Mouse (Mus musculus) midbrain, embryonic 15.5 days (tissue): Measurements from ENCODE around the gene Tekt2. TPM values are rescaled to one million over a fixed set of nuclear protein-coding genes. Genes with fewer than 3 reads are reported as not detected.
A peak's percentile ranks its signal among the peaks of the same experiment; 100 is the strongest.

ENCODE experiments used
- ATAC-seq: fragments of 200-750 bp; cut with Nextera tagmentation; replicated peaks from 2 replicates; pipeline ENCODE4 v1.8.0; 2017; ENCODE audit warnings: moderate TSS enrichment
- H3K27ac ChIP-seq: fragments of 300-500 bp; sonication (generic); 2 replicates; pipeline ENCODE4 v1.5.1; 2015; ENCODE audit warnings: mild to moderate bottlenecking, inconsistent platforms
- H3K27me3 ChIP-seq: fragments of 300-500 bp; sonication (generic); replicated peaks from 2 replicates; pipeline ENCODE4 v1.6.1; 2015; ENCODE audit warnings: inconsistent platforms
- H3K36me3 ChIP-seq: fragments of 300-500 bp; sonication (generic); replicated peaks from 2 replicates; pipeline ENCODE4 v1.6.1; 2015; ENCODE audit warnings: inconsistent platforms
- H3K4me1 ChIP-seq: fragments of 300-500 bp; sonication (generic); 2 replicates; pipeline ENCODE4 v1.6.1; 2015; ENCODE audit warnings: inconsistent platforms
- H3K4me2 ChIP-seq: fragments of 300-500 bp; sonication (generic); 2 replicates; pipeline ENCODE4 v1.6.1; 2015; ENCODE audit warnings: inconsistent platforms, mild to moderate bottlenecking, moderate library complexity
- H3K4me3 ChIP-seq: fragments of 300-500 bp; sonication (generic); 2 replicates; pipeline ENCODE4 v1.5.1; 2015; ENCODE audit warnings: mild to moderate bottlenecking, inconsistent platforms
- H3K9ac ChIP-seq: fragments of 300-500 bp; sonication (generic); 2 replicates; pipeline ENCODE4 v1.6.1; 2015; ENCODE audit warnings: mild to moderate bottlenecking, inconsistent platforms
- H3K9me3 ChIP-seq: fragments of 300-500 bp; sonication (generic); 2 replicates; pipeline ENCODE4 v1.6.1; 2016; ENCODE audit warnings: inconsistent platforms
- WGBS: fragments of 180-500 bp; shearing (Covaris S2); methylation state at CpG from one replicate; pipeline ENCODE4 v1.1.7; 2015; ENCODE audit warnings: mixed read lengths; 5-methylcytosine and 5-hydroxymethylcytosine counted together
- polyA plus RNA-seq: library from polyadenylated mRNA; unstranded; fragments of >200 nt; fragmentation: Nextera tagmentation; extraction: Ambion mirVana; gene quantifications from 2 replicates; pipeline ENCODE4 v1.2.1, GENCODE M21; 2015

Gene Tekt2
- 11.8 and 15.1 TPM in 2 replicates for polyA plus RNA-seq

DNA sequence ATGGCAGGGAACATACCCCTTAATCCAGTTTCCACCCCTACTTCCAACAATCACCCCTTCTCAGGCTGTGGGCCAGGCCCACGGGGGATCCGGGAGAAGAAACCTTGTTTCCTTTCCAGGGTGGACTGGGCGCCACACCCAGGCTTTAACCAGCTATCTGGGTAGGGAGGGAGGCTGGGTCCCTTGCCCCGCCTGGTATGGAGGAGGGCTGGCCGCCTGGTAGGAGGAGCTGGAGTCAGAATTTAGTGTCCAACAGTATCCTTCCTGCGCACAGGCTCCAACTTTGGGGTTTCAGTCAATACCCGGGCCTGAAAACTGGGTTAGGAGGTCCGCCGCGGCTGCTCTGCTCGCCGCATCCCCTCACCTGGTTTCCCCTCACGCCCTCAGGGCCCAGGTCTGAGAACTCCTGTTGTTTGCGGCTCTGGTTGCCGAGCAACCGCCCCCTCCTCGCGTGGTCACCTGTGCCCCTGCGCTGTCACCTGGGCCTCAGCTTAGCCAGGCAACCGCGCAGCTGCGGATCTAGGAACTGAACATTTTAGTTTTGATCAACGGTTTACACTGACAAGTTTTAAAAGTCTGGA is at the start of gene Tekt2:
Tekt2 (minus strand) TSS at position 408 of the 581 bp plus-strand sequence.
- 12% methylated on average over 23 of the region's 23 CpGs for WGBS
- no peak within 1 kb of the TSS for H3K27ac ChIP-seq

DNA sequence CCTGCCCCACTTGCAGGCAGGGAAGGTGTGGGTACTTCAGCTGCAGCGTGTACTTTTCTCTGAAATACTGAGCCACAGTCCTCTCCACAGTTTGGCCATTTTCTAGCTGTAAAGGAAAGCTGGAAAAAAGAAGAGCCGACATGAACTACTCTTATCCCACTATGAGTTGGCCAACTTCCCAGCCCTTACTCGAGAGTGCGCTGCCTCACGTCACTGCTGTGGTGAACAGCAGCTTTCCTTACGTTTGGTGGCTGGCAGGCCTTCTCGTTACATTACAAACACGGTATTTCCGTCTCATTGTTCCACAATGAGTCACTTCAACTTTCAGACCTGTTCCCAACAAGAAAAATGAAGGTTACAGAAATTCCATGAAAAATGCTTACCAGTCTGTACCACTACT is 46.0 kb upstream of the Tekt2 start:
- WGBS = 85% methylated on average over 9 of the region's 9 CpGs
- Histone ChIP-seq H3K4me3 (no peak overlapping the region), H3K27me3 (no peaks in the 10 kb centered on the region), H3K4me2 (no peak overlapping the region), H3K9me3 (no peaks in the 10 kb centered on the region), H3K9ac (no peak overlapping the region), H3K27ac (no peak overlapping the region), H3K4me1 (no peaks in the 10 kb centered on the region), H3K36me3 (peaks cover 8% of the 10 kb centered on the region)
- ATAC-seq = no peak

More for the DNA sequence above, at the start of gene Tekt2:
- H3K4me1 ChIP-seq = peaks cover 21% of the 10 kb centered on the region
- peak within 1 kb of the TSS; percentile 10 for H3K4me2 ChIP-seq
- no peak for ATAC-seq
- H3K36me3 ChIP-seq = no peaks in the 10 kb centered on the region
- H3K4me3 ChIP-seq = no peak within 1 kb of the TSS
- H3K9ac ChIP-seq = no peak within 1 kb of the TSS
- H3K9me3 ChIP-seq = no peaks in the 10 kb centered on the region
- H3K27me3 ChIP-seq = peaks cover 11% of the 10 kb centered on the region; the same call in 1 of the 2 replicates

DNA sequence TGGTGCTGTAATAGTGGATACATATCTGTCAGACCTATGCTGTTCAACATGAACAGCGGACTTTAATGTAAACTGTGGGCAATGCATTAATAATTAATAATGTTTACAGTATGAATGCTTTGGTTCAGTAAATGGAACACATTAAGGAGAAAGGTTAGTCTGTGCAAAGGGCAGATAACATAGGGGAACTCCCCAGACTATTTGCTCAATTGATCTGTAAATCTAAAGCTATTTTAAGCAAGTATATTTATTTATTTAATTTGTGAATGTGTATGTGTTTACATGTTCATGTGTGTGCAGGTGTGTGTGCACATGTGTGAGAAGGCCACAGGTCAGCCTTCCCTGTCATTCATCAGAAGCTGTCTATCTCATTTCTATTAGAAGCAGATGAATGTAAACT is 34.6 kb upstream of the Tekt2 start:
- Histone ChIP-seq H3K36me3 (peaks cover 23% of the 10 kb centered on the region), H3K9me3 (no peaks in the 10 kb centered on the region), H3K4me2 (no peak overlapping the region), H3K4me3 (no peak overlapping the region), H3K9ac (no peak overlapping the region), H3K27ac (no peak overlapping the region), H3K4me1 (no peaks in the 10 kb centered on the region), H3K27me3 (no peaks in the 10 kb centered on the region)
- WGBS = 93% methylated on average over 1 of the region's 1 CpGs
- ATAC-seq = no peak

DNA sequence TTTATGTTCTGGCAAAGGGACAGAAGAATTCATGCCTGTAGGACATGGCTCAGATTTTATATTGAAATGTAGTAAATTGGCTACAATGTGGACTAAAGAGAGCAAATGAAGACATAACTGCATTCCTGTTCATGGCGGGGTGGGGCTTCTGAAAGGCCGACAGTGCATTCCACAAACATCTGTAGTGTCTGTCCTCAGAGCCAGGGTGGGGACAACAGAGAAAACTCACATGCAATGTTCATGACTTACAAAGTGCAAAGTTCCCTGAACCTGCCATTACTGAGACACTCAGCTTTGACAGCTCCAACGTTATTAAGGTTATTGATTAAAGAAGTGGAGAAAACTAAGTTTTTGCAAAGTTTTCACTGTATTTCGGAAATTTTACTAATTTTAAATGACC is 18.0 kb upstream of the Tekt2 start:
- no peaks in the 10 kb centered on the region for H3K27me3 ChIP-seq
- no peaks in the 10 kb centered on the region for H3K9me3 ChIP-seq
- H3K9ac ChIP-seq = no peak overlapping the region
- no peak for ATAC-seq
- no peaks in the 10 kb centered on the region for H3K4me1 ChIP-seq
- peaks cover 10% of the 10 kb centered on the region for H3K36me3 ChIP-seq
- no peak overlapping the region for H3K4me2 ChIP-seq
- H3K27ac ChIP-seq = no peak overlapping the region
- no peak overlapping the region for H3K4me3 ChIP-seq
- 81% methylated on average over 4 of the region's 4 CpGs for WGBS

DNA sequence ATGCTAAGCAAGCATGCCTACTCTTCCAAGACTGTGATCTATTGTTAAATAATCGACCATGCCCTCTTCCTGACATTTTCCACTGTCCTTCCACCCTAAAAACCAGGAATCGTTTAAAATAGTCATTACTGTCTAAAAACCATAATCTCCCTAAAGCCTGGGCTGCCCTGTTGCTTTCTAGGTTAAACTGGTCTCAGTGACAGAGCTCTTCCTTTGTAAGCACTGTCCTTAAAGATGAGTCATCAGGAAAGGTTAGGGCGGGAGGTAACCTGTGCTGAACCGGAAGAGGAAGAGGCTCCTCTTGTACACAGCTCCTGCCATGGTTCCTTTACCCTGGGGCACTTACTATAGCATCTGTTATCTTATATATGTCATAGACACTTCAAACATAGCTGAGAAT is 14.0 kb upstream of the Tekt2 start:
- Histone ChIP-seq H3K36me3 (no peaks in the 10 kb centered on the region), H3K27ac (no peak overlapping the region), H3K4me3 (no peak overlapping the region), H3K9me3 (no peaks in the 10 kb centered on the region), H3K27me3 (no peaks in the 10 kb centered on the region), H3K4me2 (no peak overlapping the region), H3K9ac (no peak overlapping the region), H3K4me1 (no peaks in the 10 kb centered on the region)
- no peak for ATAC-seq
- whole genome bisulfite sequencing = 49% methylated on average over 4 of the region's 4 CpGs

DNA sequence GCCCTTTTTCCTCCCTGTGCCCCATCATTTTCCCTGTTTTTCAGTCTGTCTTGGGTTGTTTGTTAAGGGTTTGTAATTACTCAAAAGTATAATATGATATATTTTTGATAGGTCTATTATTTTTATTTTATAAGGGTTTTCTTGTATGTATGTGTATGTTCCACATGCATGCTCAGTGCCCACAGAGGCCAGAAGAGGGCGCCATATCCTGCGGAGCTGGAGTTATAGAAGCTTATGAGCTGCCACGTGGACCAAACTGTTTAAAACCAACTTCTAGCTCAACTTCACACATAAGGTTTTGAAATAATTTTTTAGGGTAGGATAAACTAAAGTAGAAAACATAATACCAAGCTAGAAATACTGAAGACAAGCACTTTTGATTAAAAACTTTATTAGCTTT is 6.9 kb upstream of the Tekt2 start:
- Histone ChIP-seq H3K9ac (no peak overlapping the region), H3K9me3 (no peaks in the 10 kb centered on the region), H3K4me2 (no peak overlapping the region), H3K27ac (no peak overlapping the region), H3K4me1 (no peaks in the 10 kb centered on the region), H3K27me3 (no peaks in the 10 kb centered on the region), H3K4me3 (no peak overlapping the region), H3K36me3 (0 out of 2 replicates have a peak, but pooled peaks cover 2% of the 10 kb centered on the region)
- 58% methylated on average over 3 of the region's 3 CpGs for WGBS
- no peak for ATAC-seq

DNA sequence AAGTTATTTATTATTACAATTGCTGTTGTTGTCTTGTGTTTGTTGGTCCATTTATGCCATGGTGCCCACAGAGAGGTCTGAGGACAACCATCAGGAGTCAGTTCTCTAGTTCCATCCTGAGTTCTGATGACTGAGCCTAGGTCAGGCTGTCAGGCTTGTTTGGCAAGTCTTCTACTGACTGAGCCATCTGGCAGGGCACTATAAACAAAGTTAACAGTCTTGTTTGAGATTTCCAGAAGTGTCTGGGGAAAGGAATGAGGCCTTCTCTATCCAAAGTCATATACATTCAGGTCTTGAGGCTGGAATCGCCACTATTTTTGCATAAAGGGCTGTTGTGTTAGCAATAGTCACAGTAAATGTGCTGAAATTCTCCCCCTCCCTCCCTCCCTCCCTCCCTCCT is 6.3 kb upstream of the Tekt2 start:
- H3K4me2 ChIP-seq = no peak overlapping the region
- no peaks in the 10 kb centered on the region for H3K27me3 ChIP-seq
- no peaks in the 10 kb centered on the region for H3K4me1 ChIP-seq
- 86% methylated on average over 1 of the region's 1 CpGs for WGBS
- H3K27ac ChIP-seq = no peak overlapping the region
- 0 out of 2 replicates have a peak, but pooled peaks cover 2% of the 10 kb centered on the region for H3K36me3 ChIP-seq
- no peak overlapping the region for H3K9ac ChIP-seq
- H3K4me3 ChIP-seq = no peak overlapping the region
- no peak for ATAC-seq
- H3K9me3 ChIP-seq = no peaks in the 10 kb centered on the region

DNA sequence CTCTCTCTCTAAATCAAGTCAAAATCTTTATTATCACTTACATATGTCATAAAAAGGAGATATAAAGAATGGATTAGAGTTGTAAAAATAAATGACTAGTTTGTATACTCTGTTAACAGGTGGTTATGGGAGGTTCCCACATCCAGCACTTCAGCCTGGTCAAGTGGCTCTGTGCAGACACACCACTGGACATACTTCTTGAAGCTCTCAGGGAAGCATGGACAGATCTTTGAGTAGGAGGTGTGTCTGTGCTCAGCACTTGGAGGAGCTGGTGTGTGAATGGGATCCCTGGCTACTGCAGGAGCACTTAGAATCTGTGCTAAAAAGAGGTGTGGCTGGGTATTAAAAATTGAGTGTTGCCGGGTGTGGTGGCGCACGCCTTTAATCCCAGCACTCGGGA is 4.8 kb upstream of the Tekt2 start:
- H3K9me3 ChIP-seq = no peaks in the 10 kb centered on the region
- no peak for ATAC-seq
- H3K27me3 ChIP-seq = 0 out of 2 replicates have a peak, but pooled peaks cover under 1% of the 10 kb centered on the region
- H3K27ac ChIP-seq = no peak overlapping the region
- no peak overlapping the region for H3K4me3 ChIP-seq
- peaks cover 3% of the 10 kb centered on the region for H3K4me1 ChIP-seq
- WGBS = 92% methylated on average over 4 of the region's 4 CpGs
- H3K4me2 ChIP-seq = no peak overlapping the region
- H3K36me3 ChIP-seq = 0 out of 2 replicates have a peak, but pooled peaks cover 2% of the 10 kb centered on the region
- no peak overlapping the region for H3K9ac ChIP-seq

DNA sequence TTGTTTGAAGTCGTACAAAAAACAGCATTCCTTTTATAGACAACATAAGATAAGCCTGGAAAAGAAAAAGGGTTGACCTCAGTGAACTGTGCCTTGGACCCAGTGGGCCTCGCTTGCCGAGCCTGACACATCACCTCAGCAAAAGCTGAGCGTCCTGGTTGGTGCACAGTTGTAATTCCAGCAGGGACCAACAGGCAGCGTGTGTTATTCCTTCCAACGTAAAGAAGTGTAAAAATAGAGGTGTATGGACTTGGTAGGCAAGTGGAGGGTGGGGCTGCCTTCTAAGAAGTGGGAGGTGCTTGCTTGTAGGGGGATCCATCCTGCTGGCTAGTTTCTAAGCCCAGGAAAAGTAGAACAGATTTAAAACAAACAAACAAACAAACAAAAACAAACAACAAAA is 548 bp upstream of the Tekt2 start:
- Histone ChIP-seq H3K4me1 (peaks cover 14% of the 10 kb centered on the region), H3K4me2 (no peak overlapping the region), H3K36me3 (no peaks in the 10 kb centered on the region), H3K9me3 (no peaks in the 10 kb centered on the region), H3K27ac (no peak overlapping the region), H3K9ac (no peak overlapping the region), H3K27me3 (peaks cover 11% of the 10 kb centered on the region; the same call in 1 of the 2 replicates), H3K4me3 (no peak overlapping the region)
- WGBS = 26% methylated on average over 6 of the region's 6 CpGs
- no peak for ATAC-seq

DNA sequence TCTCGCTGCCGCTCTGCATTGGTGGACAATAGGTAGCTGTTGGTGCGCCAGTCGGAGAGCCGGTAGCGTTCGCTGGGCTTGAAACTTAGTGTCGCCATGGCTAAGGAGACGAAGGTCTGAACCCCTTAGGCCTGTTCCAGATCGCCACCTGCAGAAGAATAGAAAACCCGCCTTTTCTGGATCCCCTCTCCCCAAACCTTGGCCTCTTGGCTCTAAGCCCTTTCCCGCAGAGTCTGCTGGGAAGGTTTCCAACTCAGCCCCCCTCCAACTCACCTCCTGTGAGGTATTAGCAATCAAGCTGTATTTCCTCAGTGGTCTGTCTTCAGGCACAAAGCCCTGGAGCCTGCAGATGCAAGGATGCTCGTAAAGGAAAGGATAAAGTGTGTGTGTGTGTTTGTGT is 627 bp downstream of the Tekt2 start:
- no peak overlapping the region for H3K9ac ChIP-seq
- ATAC-seq = no peak
- WGBS = 16% methylated on average over 13 of the region's 13 CpGs

DNA sequence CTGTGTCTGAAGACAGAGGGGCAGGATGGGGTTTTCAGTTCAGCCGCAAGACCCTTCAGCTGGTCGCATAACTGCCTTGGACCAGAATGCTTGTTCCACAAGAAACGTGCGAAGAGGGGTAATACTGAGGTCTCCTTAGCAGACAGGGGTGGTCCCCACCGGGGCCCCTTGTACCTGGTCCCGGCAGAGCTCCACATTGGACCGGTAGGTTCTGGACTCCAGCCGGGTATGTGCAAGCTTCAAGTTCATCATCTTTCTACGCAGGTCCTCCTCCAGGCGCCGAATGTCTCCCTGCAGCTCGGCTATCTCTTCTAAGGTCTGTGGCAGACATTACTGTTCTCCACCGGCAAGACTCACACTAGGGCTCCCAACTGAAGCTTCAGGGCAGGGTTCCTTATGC is 2.8 kb downstream of the Tekt2 start:
- Histone ChIP-seq H3K9ac (no peak overlapping the region), H3K4me1 (peaks cover 30% of the 10 kb centered on the region), H3K4me2 (no peak overlapping the region), H3K27ac (no peak overlapping the region), H3K36me3 (peaks cover 7% of the 10 kb centered on the region), H3K9me3 (no peaks in the 10 kb centered on the region), H3K27me3 (peaks cover 11% of the 10 kb centered on the region; the same call in 1 of the 2 replicates), H3K4me3 (no peak overlapping the region)
- 95% methylated on average over 13 of the region's 13 CpGs for WGBS
- ATAC-seq = no peak

More for the DNA sequence above, 627 bp downstream of the Tekt2 start:
- Histone ChIP-seq H3K4me1 (peaks cover 26% of the 10 kb centered on the region), H3K27ac (no peak overlapping the region), H3K4me2 (peak overlapping the region; percentile 10), H3K4me3 (no peak overlapping the region), H3K27me3 (peaks cover 11% of the 10 kb centered on the region; the same call in 1 of the 2 replicates), H3K36me3 (no peaks in the 10 kb centered on the region), H3K9me3 (no peaks in the 10 kb centered on the region)

DNA sequence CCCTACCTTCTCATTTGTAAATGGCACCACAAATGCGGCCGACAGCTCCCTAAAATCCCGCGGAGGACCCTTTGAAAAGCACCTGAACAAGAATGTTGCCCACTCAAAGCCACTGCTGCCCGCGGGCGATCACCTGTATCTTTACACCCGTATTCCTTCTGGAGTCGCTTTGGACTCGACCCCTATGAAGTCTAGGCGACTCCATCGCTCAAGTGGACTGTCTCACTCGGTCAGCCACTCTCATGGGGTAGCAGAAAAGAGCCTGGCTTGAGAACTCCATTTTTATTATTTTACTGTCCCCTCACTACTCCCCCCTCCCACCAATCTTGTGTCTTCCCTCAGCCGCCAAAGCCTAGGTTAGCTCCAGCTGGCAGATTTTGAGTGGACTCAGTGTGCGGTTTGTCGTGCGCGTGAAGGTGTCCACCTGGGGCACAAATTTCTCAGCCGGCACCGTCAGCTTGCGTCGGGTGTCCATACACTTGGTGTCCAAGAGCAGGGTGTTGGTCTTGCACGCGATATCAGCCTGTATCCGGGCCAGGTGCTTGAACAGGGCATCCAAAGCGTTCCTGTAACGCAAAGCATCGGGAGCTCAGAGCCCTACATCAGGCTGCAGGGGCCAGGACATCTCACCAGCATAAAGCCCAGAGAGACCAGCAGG is 3.5 kb downstream of the Tekt2 start:
- H3K27ac ChIP-seq = 0 out of 2 replicates have a peak overlapping the region, but pooled peaks have one; percentile 21
- 56% methylated on average over 28 of the region's 28 CpGs for WGBS
- H3K4me2 ChIP-seq = peak overlapping the region; percentile 85
- peak overlapping the region; percentile 21; the same call in 1 of the 2 replicates for H3K9ac ChIP-seq
- peaks cover 30% of the 10 kb centered on the region for H3K4me1 ChIP-seq
- peaks cover 14% of the 10 kb centered on the region for H3K36me3 ChIP-seq
- peak; percentile 41 for ATAC-seq
- H3K4me3 ChIP-seq = peak overlapping the region; percentile 67
- peaks cover 11% of the 10 kb centered on the region; the same call in 1 of the 2 replicates for H3K27me3 ChIP-seq
- no peaks in the 10 kb centered on the region for H3K9me3 ChIP-seq
